Mouse (Mus musculus) cortical plate, adult 2 months (tissue): Measurements from ENCODE around the gene Necap2. TPM values are rescaled to one million over a fixed set of nuclear protein-coding genes. Genes with fewer than 3 reads are reported as not detected.
A peak's percentile ranks its signal among the peaks of the same experiment; 100 is the strongest.

ENCODE experiments used
- H3K27ac ChIP-seq: fragments of 200-500 bp; 2 replicates; pipeline ENCODE4 v1.5.1; 2012; ENCODE audit warnings: low read length, control low read depth, inconsistent platforms; ENCODE audit not compliant: insufficient read depth
- H3K4me1 ChIP-seq: fragments of 200-500 bp; 2 replicates; pipeline ENCODE4 v1.6.1; 2011; ENCODE audit warnings: low read length; ENCODE audit not compliant: control insufficient read depth, insufficient read depth
- H3K4me3 ChIP-seq: fragments of 200-500 bp; 2 replicates; pipeline ENCODE4 v1.5.1; 2011; ENCODE audit warnings: mild to moderate bottlenecking, low read length, control low read depth; ENCODE audit not compliant: insufficient read depth
- CTCF ChIP-seq: fragments of 200-500 bp; IDR thresholded peaks from 2 replicates; pipeline ENCODE4 v1.5.1; 2011; ENCODE audit warnings: mild to moderate bottlenecking, control low read depth, low read length; ENCODE audit not compliant: insufficient read depth; ENCODE audit errors: extremely low read depth
- POLR2A ChIP-seq: fragments of 200-500 bp; IDR thresholded peaks from 2 replicates; pipeline ENCODE4 v1.6.1; 2011; ENCODE audit warnings: mild to moderate bottlenecking, low read length, control low read depth; ENCODE audit not compliant: insufficient read depth; ENCODE audit errors: extremely low read depth
- polyA plus RNA-seq: library from polyadenylated mRNA; depleted of rRNA; stranded (reverse); fragments of >200 nt; gene quantifications from 2 replicates; pipeline ENCODE4 v1.2.3, GENCODE M21; 2012

Necap2 gene
- polyA plus RNA-seq, 1 experiment: 62.3 TPM

GRCm38 (mm10) chr4:141076761-141077506 lies 1.2 kb downstream of the Necap2 start:
- H3K27ac ChIP-seq: no peak overlapping the region
- H3K4me1 ChIP-seq: peaks cover 12% of the 10 kb centered on the region
- no peak for TF ChIP-seq CTCF
- TF ChIP-seq POLR2A: no peak
- H3K4me3 ChIP-seq: peak overlapping the region; percentile 81

DNA sequence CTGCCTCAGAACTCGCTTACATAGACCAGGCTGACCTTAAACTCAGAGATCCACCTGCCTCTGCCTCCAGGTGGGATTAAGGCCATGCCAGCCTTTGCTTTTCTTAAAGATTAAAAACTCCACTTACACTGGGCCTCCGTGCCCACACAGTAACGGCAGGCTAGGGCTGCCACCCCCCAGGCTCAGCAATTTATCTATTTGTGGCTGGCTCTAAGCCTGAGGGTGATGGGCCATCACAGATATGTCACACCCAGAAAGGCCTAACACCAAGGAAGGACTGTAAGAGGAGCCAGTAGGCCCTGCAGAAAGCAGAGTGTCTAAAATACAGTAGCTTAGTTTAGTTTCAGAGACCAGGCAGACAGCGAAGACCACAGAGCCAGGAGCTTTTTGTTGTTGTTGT lies 4.0 kb downstream of the Necap2 start:
- Histone ChIP-seq H3K27ac (no peak overlapping the region), H3K4me3 (no peak overlapping the region)
- no peak for TF ChIP-seq CTCF

DNA sequence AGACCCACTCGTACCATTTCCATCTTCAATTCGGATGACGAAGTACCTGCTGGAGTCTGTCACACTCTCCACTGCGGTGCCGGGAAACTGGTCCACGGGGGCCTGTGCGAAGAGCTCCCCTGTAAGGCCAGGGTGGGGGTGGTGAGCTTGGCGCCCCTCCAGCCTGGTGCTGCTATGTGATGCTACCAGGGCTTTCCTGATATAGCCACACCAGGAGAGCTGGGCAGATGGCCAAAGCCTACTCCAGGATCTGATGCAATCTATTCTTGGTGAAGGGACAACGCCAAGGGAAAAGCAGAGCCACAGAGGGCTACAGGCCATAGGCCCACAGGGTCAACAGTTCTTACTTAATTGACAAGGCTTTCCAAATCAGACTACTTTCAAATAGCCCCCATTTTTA lies 4.5 kb downstream of the Necap2 start:
- Histone ChIP-seq H3K27ac (no peak overlapping the region), H3K4me3 (no peak overlapping the region), H3K4me1 (peaks cover 12% of the 10 kb centered on the region)
- TF ChIP-seq POLR2A (no peak), CTCF (no peak)

More for the DNA sequence above, 4.0 kb downstream of the Necap2 start:
- H3K4me1 ChIP-seq: peaks cover 12% of the 10 kb centered on the region

DNA sequence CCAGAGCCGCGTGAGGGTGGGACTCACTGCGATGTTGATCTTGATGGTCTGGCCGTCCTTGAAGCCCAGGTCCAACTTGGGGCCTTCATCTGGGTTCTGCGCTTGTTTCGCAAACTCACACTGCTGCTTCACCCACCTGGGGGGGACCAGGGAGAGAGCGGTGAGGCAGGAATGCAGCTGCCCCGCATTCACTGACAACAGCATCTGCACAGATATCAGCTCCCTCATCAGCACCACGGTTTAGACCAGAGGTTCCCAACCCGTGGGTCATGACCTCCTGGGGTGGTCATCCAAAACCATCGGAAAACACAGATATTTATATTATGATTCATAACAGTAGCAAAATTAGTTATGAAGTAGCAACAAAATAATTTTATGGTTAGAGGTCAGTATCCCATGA lies 5.7 kb downstream of the Necap2 start:
- TF ChIP-seq POLR2A (no peak), CTCF (no peak)
- no peak overlapping the region for H3K4me3 ChIP-seq
- H3K4me1 ChIP-seq: peaks cover 12% of the 10 kb centered on the region
- no peak overlapping the region for H3K27ac ChIP-seq

DNA sequence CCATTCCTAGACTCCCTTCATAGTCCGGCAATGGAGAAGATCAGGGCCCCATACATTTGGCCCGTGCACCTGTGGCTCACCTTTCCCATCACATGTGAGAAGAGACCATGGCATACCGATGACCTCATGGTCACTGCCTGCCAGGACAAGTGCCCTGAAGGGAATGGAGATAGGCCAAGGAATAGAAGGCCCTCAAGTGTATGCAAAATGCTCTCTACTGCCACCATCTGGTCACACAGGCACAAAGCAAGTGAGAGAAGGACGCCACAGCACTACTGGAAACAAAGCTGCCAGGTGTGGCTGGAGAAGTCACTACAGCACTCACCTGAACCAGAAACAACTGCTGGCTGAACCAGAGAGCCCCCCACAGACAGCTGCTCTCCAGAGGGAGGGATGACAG lies 8.4 kb downstream of the Necap2 start:
- no peak overlapping the region for H3K27ac ChIP-seq
- no peak overlapping the region for H3K4me3 ChIP-seq
- peak; percentile 92 for TF ChIP-seq CTCF
- no peak for TF ChIP-seq POLR2A
- H3K4me1 ChIP-seq: peaks cover 5% of the 10 kb centered on the region; the same call in 1 of the 2 replicates

- Histone ChIP-seq H3K4me3 (no peak overlapping the region), H3K27ac (no peak overlapping the region), H3K4me1 (no peaks in the 10 kb centered on the region)
- no peak for TF ChIP-seq POLR2A
- no peak for TF ChIP-seq CTCF
Observed at GRCm38 (mm10) chr4:141068655-141069054, 9.5 kb downstream of the Necap2 start.

GRCm38 (mm10) chr4:141067516-141068046 lies 10.6 kb downstream of the Necap2 start:
- no peak overlapping the region for H3K27ac ChIP-seq
- H3K4me1 ChIP-seq: no peaks in the 10 kb centered on the region
- no peak overlapping the region for H3K4me3 ChIP-seq
- no peak for TF ChIP-seq CTCF
- no peak for TF ChIP-seq POLR2A

- TF ChIP-seq CTCF (no peak), POLR2A (no peak)
- no peak overlapping the region for H3K27ac ChIP-seq
- H3K4me3 ChIP-seq: no peak overlapping the region
Observed at GRCm38 (mm10) chr4:141066709-141067515, 11.2 kb downstream of the Necap2 start.

GRCm38 (mm10) chr4:141065123-141065522 lies 13.0 kb downstream of the Necap2 start:
- H3K4me3 ChIP-seq: no peak overlapping the region
- TF ChIP-seq POLR2A (no peak), CTCF (peak; percentile 100)
- H3K27ac ChIP-seq: no peak overlapping the region
- no peaks in the 10 kb centered on the region for H3K4me1 ChIP-seq

More at GRCm38 (mm10) chr4:141066709-141067515, 11.2 kb downstream of the Necap2 start:
- no peaks in the 10 kb centered on the region for H3K4me1 ChIP-seq

DNA sequence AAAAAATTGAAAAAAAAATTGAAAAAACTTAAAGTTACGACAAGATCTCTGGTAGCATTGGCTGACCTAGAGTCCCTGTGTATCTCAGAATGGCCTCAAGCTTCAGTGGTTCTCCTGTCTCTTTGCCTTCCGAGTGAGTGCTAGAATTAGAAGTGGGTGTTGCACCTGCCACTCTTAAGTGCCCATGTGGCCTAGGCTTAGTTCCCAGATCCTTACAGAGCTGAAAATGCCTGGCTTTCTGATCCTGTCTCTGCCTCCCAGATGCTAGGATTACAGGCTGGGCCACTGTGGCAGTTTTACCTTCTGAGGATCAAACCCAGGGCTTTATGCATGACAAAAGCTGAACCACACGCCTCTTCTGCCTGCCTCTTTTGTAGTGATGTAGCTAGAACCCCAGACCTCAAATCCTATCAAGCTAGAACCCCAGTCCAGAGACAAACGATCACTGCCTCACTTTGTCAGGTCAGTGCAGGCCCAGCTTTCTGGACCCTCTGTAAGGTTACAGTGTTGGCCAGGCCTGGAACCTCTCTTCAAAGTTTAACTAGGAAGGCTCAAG lies 14.0 kb downstream of the Necap2 start:
- no peak overlapping the region for H3K4me3 ChIP-seq
- no peaks in the 10 kb centered on the region for H3K4me1 ChIP-seq
- H3K27ac ChIP-seq: no peak overlapping the region
- TF ChIP-seq CTCF (no peak), POLR2A (no peak)
